Mouse (Mus musculus) hindbrain, embryonic 16.5 days (tissue): ENCODE data around the gene Marc2. TPM values are rescaled to one million over a fixed set of nuclear protein-coding genes. Genes with fewer than 3 reads are reported as not detected.

Source experiments
- ATAC-seq: fragments of 200-750 bp; cut with Nextera tagmentation; 2 replicates; pipeline ENCODE4 v1.8.0; 2017; ENCODE audit warnings: moderate TSS enrichment, moderate library complexity
- H3K27ac ChIP-seq: fragments of 300-500 bp; sonication (generic); 2 replicates; pipeline ENCODE4 v1.5.1; 2014; ENCODE audit warnings: low read depth, mild to moderate bottlenecking, control low read depth, low read length, moderate library complexity
- H3K27me3 ChIP-seq: fragments of 300-500 bp; sonication (generic); replicated peaks from 2 replicates; pipeline ENCODE4 v1.6.1; 2014; ENCODE audit warnings: low read length; ENCODE audit not compliant: control insufficient read depth, insufficient read depth
- H3K36me3 ChIP-seq: fragments of 300-500 bp; sonication (generic); 2 replicates; pipeline ENCODE4 v1.6.1; 2014; ENCODE audit warnings: mild to moderate bottlenecking, low read length, moderate library complexity, mixed read lengths; ENCODE audit not compliant: control insufficient read depth, insufficient read depth
- H3K4me1 ChIP-seq: fragments of 300-500 bp; sonication (generic); 2 replicates; pipeline ENCODE4 v1.6.1; 2014; ENCODE audit warnings: low read depth, low read length; ENCODE audit not compliant: control insufficient read depth, insufficient read depth
- H3K4me2 ChIP-seq: fragments of 300-500 bp; sonication (generic); 2 replicates; pipeline ENCODE4 v1.6.1; 2014; ENCODE audit warnings: mild to moderate bottlenecking, low read length, control low read depth, moderate library complexity
- H3K4me3 ChIP-seq: fragments of 300-500 bp; sonication (generic); 2 replicates; pipeline ENCODE4 v1.5.1; 2014; ENCODE audit warnings: mild to moderate bottlenecking, low read length, control low read depth, moderate library complexity
- H3K9ac ChIP-seq: fragments of 300-500 bp; sonication (generic); 2 replicates; pipeline ENCODE4 v1.6.1; 2014; ENCODE audit warnings: low read depth, mild to moderate bottlenecking, control low read depth, low read length, moderate library complexity
- H3K9me3 ChIP-seq: fragments of 300-500 bp; sonication (generic); 2 replicates; pipeline ENCODE4 v1.6.1; 2014; ENCODE audit warnings: mild to moderate bottlenecking, low read length, moderate library complexity; ENCODE audit not compliant: control insufficient read depth
- WGBS: fragments of 180-500 bp; shearing (Covaris S2); extraction: QIAGEN DNeasy Blood & Tissue Kit; methylation state at CpG from one replicate; pipeline ENCODE4 v1.1.7; 2014; 5-methylcytosine and 5-hydroxymethylcytosine counted together
- microRNA counts: library from miRNA; unstranded; fragments of <30 nt; microRNA quantifications from one replicate; lab custom pipeline; 2016
- microRNA-seq: library from miRNA; unstranded; fragments of <30 nt; microRNA quantifications from one replicate; pipeline ENCODE4, GENCODE M21; 2017
- polyA plus RNA-seq: library from polyadenylated mRNA; unstranded; fragments of >200 nt; fragmentation: Nextera tagmentation; extraction: Ambion mirVana; gene quantifications from 2 replicates; pipeline ENCODE4 v1.2.1, GENCODE M21; 2015

The Marc2 gene
- polyA plus RNA-seq, 1 experiment from 2014 or later = 129 TPM

DNA sequence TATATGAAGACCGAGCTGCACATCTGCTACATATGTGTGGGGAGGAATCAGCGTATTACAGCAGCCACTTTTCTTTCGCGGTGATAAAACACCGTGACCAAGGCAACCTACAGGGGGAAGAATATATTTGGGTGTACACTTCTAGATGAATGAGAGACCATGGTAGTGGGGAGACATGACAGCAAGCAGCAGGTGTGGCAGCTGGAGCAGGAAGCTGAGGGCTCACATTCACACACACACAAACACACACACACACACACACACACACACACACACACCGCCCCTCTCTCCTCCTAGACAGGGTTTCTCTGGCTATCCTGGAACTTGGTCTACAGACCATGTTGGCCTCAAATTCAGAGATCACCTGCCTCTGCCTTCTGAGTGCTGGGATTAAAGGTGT lies 68.1 kb downstream of the Marc2 start:
- no peaks in the 10 kb centered on the region for H3K9me3 ChIP-seq
- H3K27me3 ChIP-seq = no peaks in the 10 kb centered on the region
- no peak overlapping the region for H3K27ac ChIP-seq
- no peak for ATAC-seq
- H3K4me3 ChIP-seq = no peak overlapping the region
- no peaks in the 10 kb centered on the region for H3K36me3 ChIP-seq
- H3K4me1 ChIP-seq = no peaks in the 10 kb centered on the region
- WGBS = 91% methylated on average over 6 of the region's 6 CpGs
- H3K9ac ChIP-seq = no peak overlapping the region
- no peak overlapping the region for H3K4me2 ChIP-seq

DNA sequence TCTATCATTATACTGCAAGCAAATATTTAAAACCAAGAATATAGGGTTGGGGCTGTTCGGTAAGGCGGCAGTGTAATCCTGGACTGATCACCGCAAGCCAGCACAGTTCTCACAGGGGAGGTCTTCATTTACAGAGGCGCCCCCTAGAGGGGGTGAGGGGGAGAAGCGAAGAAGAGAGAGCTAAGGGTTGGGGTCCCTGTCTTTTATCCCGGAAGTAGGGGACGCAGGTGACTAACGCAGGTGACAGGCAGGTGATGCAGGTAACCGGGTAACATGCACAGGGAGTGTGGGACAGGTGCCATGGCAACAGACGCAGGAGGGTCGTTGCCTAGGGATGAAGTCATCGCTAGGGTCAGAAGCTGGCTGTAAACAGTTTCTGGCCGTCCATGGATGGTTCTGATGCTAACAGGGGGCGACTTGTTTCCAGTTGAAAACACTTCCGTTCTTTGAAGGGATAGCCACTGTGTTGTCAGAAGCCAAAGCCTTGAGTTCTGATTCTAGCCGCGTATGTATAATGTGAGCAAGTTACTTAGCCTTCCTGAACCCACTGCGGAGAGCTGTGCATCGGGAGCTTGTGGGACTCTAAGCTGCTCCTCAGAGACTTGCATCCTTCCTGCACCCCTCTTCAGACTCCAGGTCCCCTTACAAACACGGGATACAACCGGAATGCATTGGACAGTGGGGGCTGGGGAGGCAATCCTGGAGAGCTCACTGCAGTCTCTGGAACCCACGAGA lies 69.0 kb downstream of the Marc2 start:
- H3K27me3 ChIP-seq = no peaks in the 10 kb centered on the region
- H3K4me3 ChIP-seq = no peak overlapping the region
- H3K27ac ChIP-seq = no peak overlapping the region
- no peaks in the 10 kb centered on the region for H3K4me1 ChIP-seq
- H3K4me2 ChIP-seq = no peak overlapping the region
- H3K36me3 ChIP-seq = no peaks in the 10 kb centered on the region
- no peaks in the 10 kb centered on the region for H3K9me3 ChIP-seq
- 32% methylated on average over 22 of the region's 22 CpGs for WGBS
- no peak overlapping the region for H3K9ac ChIP-seq
- ATAC-seq = no peak; the same call in 1 of the 2 replicates

DNA sequence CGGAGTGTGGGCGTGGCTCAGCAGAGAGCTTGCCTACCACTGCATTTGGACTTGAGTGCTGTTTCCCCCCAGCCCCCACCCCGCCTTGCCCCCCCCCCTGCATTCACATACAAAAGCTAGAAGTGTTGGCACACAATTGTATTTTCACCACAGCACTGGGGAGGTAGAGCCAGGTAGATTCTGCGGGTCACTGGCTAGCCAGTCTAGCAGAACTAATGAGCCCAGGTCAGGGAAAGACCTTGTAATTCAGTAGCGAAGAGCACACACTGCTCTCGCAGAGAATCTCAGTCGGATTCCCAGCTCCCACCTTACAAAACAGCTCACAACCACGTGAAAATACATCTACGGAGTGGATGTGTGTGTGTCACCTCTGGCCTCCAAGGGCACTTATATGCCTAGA lies 71.0 kb downstream of the Marc2 start:
- ATAC-seq = no peak
- Histone ChIP-seq H3K9me3 (no peaks in the 10 kb centered on the region), H3K9ac (no peak overlapping the region), H3K4me3 (no peak overlapping the region), H3K36me3 (no peaks in the 10 kb centered on the region), H3K27me3 (no peaks in the 10 kb centered on the region), H3K4me1 (peaks cover 3% of the 10 kb centered on the region; the same call in 1 of the 2 replicates), H3K4me2 (no peak overlapping the region), H3K27ac (no peak overlapping the region)
- 64% methylated on average over 8 of the region's 9 CpGs for WGBS

DNA sequence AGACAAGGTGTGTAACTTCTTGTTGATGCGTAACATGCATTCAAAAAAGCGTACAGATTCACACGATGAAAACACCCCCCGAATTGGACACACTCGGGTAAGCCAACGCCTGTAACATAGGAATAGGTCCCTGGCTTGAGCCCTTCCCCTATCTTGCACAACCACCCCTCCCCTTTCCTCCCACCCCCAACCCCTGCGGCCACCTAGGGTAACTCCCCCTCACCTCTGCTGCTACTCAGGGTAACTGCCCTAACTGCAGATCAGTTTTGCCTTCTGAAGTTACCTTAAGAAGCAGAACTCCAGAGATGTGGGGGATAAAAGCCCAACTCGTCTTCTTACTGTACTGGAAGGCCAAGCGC lies 74.4 kb downstream of the Marc2 start:
- no peak overlapping the region for H3K4me3 ChIP-seq
- H3K27ac ChIP-seq = no peak overlapping the region
- peak overlapping the region; percentile 22; the same call in 1 of the 2 replicates for H3K4me2 ChIP-seq
- H3K36me3 ChIP-seq = no peaks in the 10 kb centered on the region
- no peaks in the 10 kb centered on the region for H3K27me3 ChIP-seq
- 12% methylated on average over 9 of the region's 9 CpGs for WGBS
- H3K4me1 ChIP-seq = peaks cover 3% of the 10 kb centered on the region; the same call in 1 of the 2 replicates
- no peak overlapping the region; the same call in 1 of the 2 replicates for H3K9ac ChIP-seq
- no peak for ATAC-seq
- H3K9me3 ChIP-seq = peaks cover 2% of the 10 kb centered on the region; the same call in 1 of the 2 replicates

DNA sequence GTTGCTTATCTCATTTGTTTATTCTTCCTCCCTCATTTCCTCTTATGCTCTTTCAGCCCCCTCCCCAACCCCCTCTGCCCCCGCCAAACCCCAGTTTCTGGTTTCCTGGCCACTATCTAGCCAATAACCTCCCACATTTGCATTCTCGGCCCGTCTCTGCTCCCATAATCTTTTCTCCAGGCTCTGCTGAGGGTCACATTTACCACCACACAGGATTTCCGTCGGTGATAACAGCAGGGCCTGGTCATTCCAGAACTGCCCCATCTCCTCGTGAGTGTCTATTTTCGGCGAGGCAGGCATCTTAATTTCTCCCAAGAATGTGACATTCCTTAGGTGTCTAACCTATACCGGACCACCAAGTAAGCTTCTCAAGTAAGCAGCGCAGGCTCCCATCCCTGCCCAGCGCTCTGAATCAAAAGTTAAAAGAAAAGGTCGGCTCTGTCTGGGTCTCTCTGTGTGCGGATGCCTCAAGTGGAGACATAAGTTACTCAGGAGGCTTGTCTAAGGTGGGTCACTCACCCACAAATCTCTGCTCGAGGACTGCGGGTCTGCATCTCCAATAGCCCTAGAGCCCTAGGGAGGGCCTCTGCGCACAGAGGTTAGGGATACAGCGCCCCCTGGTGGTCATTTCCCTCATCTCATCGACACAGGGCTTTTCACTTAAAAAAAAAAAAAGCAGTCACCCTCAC lies 74.9 kb downstream of the Marc2 start:
- 31% methylated on average over 18 of the region's 18 CpGs for WGBS
- peaks cover 3% of the 10 kb centered on the region; the same call in 1 of the 2 replicates for H3K4me1 ChIP-seq
- H3K27ac ChIP-seq = no peak overlapping the region
- H3K9me3 ChIP-seq = peaks cover 2% of the 10 kb centered on the region; the same call in 1 of the 2 replicates
- H3K36me3 ChIP-seq = no peaks in the 10 kb centered on the region
- H3K4me2 ChIP-seq = peak overlapping the region; percentile 9
- no peak overlapping the region; the same call in 1 of the 2 replicates for H3K9ac ChIP-seq
- no peak overlapping the region for H3K4me3 ChIP-seq
- peak; percentile 52; the same call in 1 of the 2 replicates for ATAC-seq
- H3K27me3 ChIP-seq = no peaks in the 10 kb centered on the region

DNA sequence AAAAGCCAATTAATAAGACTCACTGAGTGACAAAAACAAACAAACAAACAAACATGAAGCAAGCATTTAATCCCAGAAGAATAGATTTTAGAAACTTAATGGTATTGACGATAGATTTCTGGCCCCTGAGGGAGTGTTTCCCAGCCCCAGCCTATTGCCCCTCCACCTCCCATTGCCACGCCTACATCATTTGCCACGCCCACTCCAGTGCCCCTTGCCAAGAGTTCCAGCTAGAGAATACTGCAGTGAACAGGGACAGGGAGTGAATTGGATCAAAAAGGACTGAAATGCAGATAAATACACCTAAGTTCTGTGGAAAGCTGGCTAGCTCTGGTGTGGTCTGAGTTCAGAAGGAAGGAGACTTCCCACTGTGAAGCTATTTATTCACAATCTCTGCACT lies 82.4 kb downstream of the Marc2 start:
- Histone ChIP-seq H3K9me3 (no peaks in the 10 kb centered on the region), H3K4me3 (no peak overlapping the region), H3K27me3 (no peaks in the 10 kb centered on the region), H3K4me2 (no peak overlapping the region), H3K36me3 (no peaks in the 10 kb centered on the region), H3K4me1 (no peaks in the 10 kb centered on the region), H3K27ac (no peak overlapping the region), H3K9ac (no peak overlapping the region)
- WGBS = 49% methylated on average over 3 of the region's 3 CpGs
- no peak for ATAC-seq

MicroRNAs encoded within 50 kb of the gene (microRNA counts, 519-probe panel; counts per million panel counts)
- microRNA mmu-miR-1981 (lab: Ali Mortazavi, UCI) = 2,769 counts per million, percentile 74 among the panel's probes with 10 or more counts

Small RNA genes lying within 50 kb of the gene (microRNA-seq; reads per million reads assigned to microRNA genes)
- gene Mir1981 = 70.6 reads per million, percentile 44 among the genes with 10 or more reads in this experiment

Other genes with a start within 250 kb of the Marc2 start
- 2.3 and 2.4 TPM in 2 replicates for gene Hlx, start 113.8 kb downstream of the Marc2 start, polyA plus RNA-seq
- gene Marc1, start 35.1 kb downstream of the Marc2 start, polyA plus RNA-seq = 0.24 and 0.30 TPM in 2 replicates
- gene C130074G19Rik, start 36.8 kb upstream of the Marc2 start, polyA plus RNA-seq = 0.97 and 1.0 TPM in 2 replicates
- 11.5 and 11.8 TPM in 2 replicates for gene Mark1, start 153.1 kb upstream of the Marc2 start, polyA plus RNA-seq